Mouse (Mus musculus) thymus, postnatal 10 days (tissue): ENCODE data around the gene Gmpr.

Source experiments
- DNase-seq, 2 experiments: peaks; one replicate each; pipeline ENCODE4 v3.0.0; 2021; ENCODE audit warnings: low spot score in 2 of 2

The Gmpr gene

DNA sequence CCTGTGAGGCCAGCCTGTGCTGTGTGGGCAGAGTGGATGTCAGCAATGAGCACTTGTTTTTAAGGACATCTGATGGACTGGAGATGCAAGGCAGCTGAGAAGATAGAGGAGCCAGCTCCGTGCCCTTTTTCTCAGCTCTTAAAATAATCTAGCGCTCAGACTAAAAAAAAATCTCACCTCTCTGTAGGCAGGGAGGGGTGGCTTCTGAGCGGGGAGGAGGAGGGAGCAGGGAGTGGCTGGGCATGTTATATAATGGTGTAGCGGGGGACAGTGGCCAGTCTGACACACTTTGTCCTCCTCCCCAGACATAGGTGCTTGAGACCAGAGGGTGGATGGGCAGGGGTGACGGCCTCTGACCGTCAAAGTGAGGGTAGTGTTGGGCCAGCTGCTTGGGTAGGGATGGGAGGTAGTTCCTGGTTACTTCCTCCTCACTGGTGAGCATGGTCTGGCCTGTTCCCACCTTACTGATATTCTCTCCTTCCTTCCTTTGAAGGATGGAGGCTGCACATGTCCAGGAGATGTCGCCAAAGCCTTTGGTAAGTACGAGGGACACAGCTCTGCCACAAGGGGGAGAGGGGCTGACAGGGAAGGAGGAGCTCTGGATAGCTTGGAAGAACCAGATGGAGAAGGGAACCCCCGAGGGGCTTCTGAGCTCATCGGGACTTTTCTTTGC, 31.4 kb downstream of the Gmpr start:
- no peak for DNase-seq

DNA sequence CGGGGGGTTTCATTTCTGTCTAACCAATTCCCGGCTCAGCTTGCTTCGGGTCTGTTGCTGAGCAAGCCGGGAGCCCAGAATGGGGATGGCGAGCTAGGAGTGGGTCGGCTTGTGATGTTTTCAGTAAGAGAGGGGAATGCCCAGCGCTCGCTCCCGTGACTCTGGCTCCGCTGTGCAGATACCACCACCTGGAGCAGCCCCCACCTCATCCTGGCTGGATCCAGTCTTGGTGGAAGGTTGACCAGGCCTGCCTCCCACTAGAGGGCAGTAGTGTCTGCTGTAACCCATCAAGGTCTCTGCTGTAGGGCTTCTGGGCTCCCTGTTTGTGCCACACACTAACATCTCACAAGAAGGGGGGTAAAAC, 31.9 kb downstream of the Gmpr start:
- peak; percentile 17 to 49 for DNase-seq

DNA sequence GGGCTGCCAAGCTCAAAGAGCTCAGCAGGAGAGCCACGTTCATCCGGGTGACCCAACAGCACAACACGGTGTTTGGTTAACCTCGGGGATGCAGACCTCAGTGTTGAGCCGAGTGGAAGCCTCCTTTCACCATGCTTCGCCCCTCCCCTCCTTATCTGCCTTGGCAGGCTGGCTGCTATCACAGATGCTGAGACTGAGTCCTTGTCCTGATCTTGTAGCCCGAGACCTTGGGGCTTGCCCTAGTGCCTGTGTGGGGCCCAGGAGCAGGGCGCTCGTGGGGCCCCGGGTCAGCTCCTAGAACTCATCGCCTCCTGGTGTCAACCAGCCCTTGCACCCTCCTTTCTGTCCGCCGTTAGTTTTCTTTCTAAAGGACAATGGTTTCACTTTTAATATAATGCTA, 38.7 kb downstream of the Gmpr start:
- no peak for DNase-seq

- no peak for DNase-seq
Measured at GRCm38 (mm10) chr13:45546946-45547345, 39.7 kb downstream of the Gmpr start.

GRCm38 (mm10) chr13:45547549-45547948, 40.3 kb downstream of the Gmpr start:
- DNase-seq, result no peak

DNA sequence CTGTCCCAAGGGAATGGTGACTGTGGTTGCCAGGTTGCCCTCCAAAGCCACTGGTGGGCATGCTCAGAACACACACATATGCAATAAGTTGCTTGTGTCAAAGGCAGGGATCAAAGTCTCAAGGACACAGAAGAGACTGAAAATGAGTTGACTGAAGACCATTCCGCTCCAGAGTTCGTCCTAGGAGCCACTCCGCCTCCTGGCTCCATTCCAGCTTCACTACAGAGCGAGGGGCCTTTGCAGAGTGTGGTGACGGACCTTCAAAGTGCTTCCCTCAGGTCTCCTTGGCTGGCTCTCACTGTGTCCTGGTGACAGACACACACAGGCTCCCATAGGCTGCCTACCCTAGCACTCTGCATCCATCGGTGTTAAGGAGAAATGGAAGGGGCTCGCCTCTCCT, 46.4 kb downstream of the Gmpr start:
- no peak for DNase-seq

GRCm38 (mm10) chr13:45558367-45558766, 51.1 kb downstream of the Gmpr start:
- no peak for DNase-seq

- DNase-seq, result no peak
Measured at GRCm38 (mm10) chr13:45559258-45559657, 52.0 kb downstream of the Gmpr start.

DNA sequence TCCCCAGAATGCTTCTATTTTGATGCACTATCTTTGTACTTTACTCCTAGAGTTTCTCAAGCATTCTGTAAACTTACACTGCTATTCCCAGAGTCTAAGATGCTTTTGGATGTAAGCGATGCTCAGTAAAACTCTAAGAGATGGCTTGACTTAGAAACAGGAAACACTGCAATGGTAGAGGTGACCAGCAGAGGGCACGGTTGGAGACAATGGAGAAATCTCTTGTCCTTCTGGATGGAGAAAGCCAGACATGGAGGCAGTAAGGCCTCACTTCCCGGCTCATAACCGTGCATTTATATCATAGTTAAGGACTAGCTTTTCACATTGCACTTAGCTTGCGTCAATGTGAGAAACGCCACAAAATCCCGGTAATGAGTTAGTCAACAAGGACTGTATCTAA, 53.3 kb downstream of the Gmpr start:
- no peak for DNase-seq

- DNase-seq, result no peak
Measured at GRCm38 (mm10) chr13:45562011-45562410, 54.8 kb downstream of the Gmpr start.

GRCm38 (mm10) chr13:45564946-45565345, 57.7 kb downstream of the Gmpr start:
- DNase-seq, result no peak

GRCm38 (mm10) chr13:45569932-45570331, 62.7 kb downstream of the Gmpr start:
- no peak for DNase-seq

GRCm38 (mm10) chr13:45571795-45572262, 64.6 kb downstream of the Gmpr start:
- peak; percentile 29 to 71 for DNase-seq

DNA sequence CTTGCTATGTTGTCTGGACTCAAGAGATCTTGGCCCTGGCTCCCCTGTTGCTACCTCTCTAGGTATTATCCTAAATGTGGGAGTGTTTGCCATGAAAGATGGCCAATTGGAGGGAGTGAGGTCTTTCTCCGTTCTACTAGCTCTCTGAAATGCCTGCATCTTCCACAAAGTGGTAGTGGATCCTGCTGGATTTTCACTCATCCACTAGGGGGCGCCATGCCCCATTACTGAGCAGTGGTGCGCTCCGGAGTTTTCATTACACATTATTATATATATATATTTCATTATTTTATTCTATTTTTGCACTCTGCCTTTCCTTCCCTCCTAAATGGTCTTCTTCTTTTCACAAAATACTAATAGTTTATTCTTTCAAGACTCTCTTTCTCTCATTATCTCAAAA, 65.5 kb downstream of the Gmpr start:
- DNase-seq, result peak in 1 of 2 experiments; percentile 54

DNA sequence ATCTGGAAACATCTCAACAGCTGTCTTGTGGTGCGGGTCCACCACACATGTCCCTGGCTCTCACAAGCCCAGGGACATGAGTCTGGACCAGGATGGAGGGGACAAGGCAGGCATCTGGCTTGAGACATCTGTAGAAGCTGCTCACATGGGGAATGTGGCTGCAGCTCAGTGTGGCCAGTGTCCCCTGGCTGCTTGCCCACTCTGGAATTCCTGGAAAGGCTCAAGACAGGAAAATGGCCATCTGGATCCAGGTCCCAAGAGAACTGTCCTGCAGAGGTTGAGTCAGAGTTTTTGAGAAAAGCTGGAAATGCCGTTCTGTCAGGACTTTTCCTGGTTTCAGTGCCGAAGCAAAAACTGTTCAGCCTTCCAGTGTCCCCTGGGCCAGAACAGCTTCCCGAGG, 68.9 kb downstream of the Gmpr start:
- DNase-seq, result no peak

DNA sequence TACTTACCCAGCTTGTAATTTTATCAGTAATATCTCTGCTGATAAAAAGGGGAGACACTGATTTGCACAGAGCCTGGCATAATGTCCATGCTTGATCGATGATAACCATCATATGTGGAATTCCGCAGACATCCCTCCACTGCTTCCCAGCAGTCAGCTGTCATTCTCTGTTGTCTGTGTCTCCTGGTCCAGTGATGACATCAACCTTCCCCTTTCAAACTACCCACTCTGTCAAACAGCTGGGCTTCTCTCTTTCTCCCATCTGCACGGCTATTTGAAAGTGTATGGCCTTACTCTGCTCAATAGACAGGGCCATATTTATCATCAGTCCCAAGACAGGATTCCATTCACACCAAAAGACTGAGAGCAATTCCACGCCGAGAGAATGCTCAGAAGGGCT, 70.1 kb downstream of the Gmpr start:
- no peak for DNase-seq

- no peak for DNase-seq
Measured at GRCm38 (mm10) chr13:45577784-45578183, 70.5 kb downstream of the Gmpr start.

DNA sequence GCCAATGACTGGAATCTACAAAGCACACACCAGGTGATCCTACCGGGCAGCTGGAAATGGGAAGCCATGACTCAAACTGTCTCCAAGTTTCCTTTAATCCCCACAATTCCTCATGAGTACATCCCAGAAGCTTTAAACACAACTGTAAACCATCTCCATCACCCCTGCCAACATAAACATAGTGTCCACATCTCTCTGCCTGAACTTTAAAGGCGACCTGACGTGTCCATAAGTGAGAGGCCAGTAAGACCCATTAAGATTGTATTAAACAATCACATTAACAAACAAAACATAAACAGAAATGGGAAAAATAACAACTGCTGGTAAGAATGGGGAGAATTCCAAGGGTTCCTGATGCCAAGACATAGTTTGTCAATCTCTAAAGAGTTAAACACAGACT, 72.5 kb downstream of the Gmpr start:
- no peak for DNase-seq

GRCm38 (mm10) chr13:45582294-45582693, 75.0 kb downstream of the Gmpr start:
- no peak for DNase-seq

- no peak for DNase-seq
Measured at GRCm38 (mm10) chr13:45583061-45583460, 75.8 kb downstream of the Gmpr start.

DNA sequence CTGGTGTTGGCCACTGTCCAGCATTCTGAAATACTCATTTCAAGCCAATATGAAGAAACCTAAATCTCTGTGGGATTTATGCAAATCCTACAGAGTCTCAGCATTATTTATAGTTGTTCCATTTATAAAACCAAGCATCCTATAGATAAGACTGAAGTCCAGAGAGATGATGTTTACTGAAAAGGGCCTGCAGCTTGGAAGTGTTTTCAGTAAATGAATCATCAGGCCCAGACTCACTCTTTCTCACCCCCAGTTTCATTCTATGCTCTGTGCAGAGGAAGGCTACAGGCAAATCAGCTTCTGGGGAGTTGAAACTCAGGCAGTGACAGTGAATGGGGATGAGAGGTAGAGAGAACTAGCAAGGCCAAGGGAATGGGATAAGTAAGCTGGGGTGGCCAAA, 83.7 kb downstream of the Gmpr start:
- no peak for DNase-seq

DNA sequence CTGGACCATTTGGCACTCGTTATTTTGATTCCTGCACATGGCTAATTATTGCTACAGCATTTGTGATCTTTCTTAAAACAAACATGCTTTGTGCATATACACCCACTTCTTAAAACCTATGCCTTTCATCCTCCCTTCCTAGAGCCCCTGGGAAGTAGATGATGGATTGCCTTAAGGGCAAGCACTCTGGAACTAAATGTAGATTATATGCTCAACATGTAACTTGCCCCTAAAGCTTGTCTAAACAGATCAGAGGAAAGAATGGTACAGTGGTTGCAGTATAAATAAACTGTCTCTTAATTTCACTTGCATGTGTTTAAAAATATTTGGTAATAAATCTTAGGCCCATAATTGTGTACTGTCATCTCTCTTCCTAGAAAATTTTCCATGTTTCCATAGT, 86.7 kb downstream of the Gmpr start:
- no peak for DNase-seq

DNA sequence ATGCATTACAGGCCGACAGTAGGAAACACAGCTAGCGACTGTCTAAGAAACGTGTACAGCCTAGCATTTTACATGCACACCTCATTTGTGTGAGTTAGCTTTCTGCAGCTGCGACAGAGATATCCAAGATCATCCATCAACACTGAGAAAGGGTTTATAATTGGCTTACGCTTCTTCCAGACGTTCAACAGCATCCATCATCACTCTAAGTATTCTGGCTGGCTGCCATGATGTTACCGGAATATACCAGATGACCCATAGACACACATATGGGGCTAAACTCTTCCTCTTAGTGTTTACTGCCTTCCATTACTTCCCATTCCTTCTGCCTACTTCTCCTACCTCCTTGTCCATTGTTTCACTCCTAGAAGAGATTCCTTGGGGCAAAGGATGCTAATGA, 88.2 kb downstream of the Gmpr start:
- DNase-seq, result no peak

- DNase-seq, result no peak
Measured at GRCm38 (mm10) chr13:45599831-45600230, 92.6 kb downstream of the Gmpr start.
